Mouse (Mus musculus) kidney, postnatal 14 days (tissue): ENCODE data around the gene Stk10.
A peak's percentile ranks its signal among the peaks of the same experiment; 100 is the strongest.

Experiments used
- DNase-seq: peaks from one replicate; pipeline ENCODE4 v3.0.0; 2022; ENCODE audit warnings: mixed read lengths

Stk10 gene

DNA sequence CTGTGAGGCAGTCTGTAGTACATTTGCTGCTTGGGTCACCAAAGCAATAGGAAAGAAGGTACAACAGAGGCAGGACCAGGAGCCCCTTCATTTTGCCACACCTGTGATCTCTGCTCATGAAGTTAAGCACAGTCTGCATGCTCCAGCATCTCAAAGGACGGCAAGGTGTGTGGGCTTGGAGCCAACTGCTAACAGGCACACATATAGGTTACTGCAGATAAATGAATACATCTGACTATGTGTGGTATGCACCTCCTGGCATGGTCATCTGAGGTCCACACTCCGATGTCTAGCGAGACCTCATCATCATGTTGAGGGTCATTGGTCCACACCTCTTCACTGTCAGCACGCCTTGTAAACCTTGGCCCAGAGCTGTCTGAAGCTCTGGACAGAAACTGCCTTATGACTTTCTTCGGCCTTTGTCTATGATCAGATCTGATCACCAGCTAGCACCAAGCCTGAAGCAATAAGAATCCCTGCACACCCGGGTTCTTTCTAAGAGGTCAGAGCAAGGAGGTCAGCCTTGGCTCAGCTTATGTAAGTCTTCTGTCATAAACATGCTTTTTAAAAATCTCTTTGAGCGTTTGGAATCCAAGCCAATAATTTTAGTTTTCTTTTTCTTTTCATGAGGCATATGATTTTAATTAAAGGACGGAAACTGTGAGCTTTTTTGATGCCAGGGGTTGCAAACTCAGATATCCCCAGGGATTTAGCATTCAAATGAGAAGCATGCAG lies 105.6 kb downstream of the Stk10 start:
- peak; percentile 20 for DNase-seq

DNA sequence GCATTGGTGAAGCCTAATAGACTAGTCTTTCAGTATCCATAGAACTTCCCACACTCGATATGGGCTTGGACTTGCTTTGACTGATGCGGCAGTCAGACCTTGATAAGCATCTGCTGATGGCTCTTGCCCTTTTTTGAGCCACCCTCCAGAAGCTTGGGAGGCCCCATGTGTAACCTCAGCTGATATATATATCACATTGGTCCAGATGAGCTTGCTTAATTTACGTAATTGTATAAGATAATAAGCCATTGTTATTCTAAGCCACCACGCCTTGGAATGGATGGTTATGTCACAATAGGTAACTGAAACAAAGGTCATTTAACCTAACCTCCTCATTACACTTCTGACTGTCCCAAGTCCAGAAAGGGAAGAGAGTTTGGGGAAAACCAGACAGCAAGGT lies 107.5 kb downstream of the Stk10 start:
- DNase-seq: no peak

DNA sequence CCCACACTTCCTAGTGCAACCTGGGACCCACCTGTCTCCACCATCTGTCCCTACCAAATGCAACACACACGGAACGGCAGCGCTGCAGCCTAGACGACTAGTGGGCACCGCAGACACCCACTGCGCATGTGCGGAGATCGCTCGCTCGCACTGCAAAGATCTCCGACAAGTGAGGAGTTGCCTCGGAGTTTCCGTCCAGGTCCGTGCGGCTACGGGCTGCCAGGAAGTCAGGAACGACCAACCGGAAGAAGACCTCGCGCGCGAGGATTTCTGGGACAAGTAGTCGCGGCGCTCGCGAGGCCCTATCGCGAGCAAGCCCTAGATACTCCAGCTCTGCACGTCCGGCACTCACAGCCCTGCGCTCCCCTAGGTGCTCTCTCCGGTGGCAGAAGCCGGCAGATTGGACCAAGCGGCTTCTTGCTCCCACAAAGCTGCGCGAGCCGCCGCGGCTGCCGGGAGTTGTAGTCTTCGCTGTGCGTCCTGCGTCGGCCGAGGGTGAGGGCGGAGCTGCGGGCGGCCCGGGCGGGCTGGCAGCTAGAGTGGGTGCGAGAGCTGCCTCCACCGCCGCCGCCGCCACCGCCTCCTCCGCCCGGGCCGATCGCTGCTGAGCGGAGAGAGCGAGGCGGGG lies 109.3 kb downstream of the Stk10 start, which contains the start of gene Fbxw11:
Gene Fbxw11, plus strand, starts transcription at position 476 of the 628 bp plus-strand sequence.
- peak; percentile 97 for DNase-seq

DNA sequence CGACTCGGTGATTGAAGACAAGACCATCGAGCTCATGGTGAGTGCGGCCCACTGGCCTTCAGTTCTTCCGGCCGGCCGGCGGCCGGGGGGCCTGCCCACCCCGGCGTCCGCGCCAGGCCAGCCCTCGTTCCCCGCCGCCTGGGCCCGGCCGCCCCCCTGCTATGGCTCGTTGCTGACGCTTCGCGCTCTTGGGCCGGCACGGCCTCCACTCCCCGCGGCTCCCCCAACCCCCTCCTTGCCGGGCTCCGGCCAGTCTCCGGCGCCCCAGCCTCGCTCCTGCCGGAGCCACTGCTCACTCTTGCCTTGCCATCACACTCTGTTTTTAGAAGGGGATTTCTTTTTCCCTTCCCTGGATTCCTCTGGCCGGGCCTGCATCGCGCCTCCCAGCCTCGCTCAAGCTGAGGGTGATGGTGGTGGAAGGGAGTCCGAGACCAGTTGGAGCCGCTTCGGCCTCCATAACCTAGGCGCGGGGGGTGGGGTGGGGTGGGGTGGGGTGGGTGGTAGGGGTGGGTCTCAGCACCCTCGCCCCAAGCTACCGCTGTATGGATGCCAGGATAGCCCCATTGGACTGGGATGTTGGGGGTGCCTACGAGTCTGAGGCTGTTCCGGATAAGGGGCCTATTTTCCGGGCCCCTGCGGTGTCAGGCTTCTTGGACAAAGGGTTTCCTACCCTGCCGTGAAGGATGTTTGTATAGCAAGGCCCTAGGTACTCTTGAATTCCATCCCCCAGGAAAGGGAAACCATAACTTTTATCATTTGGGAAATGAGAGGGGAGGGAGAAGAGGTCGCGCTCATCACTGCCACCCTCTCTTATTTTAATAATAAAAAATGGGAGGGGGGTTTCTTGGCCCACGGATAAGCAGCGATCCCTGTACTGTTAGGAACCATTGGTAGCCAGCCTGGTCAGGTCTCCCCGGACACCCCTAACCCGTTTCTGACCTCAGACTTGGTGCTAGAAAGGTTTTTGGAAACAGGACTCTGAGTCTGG lies 110.1 kb downstream of the Stk10 start:
- no peak for DNase-seq

DNA sequence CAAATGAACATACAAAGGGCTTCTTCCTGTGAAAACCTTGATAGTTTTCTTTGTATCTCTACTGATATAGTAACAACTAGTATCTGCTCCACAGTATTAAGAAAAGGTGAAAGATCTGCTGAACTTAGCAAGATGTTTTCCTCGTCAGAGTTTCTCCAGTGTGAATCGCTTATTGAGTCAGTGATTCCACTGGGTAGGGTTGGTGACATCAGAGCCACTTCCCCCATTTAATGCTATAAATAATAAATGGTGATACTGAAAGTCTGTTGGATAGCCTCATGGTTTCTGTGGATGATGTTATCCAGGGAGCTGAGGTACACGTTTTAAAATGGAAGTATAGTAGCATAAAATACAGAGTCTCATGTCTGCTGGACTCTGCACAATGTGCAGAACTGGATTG lies 110.9 kb downstream of the Stk10 start:
- no peak for DNase-seq

DNA sequence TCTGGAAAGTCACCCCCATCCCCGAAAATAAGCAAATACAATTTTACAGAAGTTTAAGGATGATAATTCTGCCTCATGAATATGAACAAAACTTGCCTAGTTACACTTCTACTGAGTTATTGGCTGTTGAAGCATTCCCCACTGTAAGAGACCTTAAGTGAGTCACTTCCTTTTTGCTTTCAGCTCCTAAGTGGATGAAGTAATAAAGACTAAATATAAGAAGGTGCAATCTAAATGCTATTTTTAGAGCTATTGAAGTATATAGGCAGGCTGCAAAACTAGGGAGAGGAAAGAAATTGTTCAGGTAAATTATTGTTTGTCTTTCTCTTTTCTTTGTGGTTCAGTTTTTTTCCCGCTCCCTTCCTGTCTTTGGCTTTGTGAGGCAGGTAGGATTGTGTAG lies 114.2 kb downstream of the Stk10 start:
- no peak for DNase-seq

DNA sequence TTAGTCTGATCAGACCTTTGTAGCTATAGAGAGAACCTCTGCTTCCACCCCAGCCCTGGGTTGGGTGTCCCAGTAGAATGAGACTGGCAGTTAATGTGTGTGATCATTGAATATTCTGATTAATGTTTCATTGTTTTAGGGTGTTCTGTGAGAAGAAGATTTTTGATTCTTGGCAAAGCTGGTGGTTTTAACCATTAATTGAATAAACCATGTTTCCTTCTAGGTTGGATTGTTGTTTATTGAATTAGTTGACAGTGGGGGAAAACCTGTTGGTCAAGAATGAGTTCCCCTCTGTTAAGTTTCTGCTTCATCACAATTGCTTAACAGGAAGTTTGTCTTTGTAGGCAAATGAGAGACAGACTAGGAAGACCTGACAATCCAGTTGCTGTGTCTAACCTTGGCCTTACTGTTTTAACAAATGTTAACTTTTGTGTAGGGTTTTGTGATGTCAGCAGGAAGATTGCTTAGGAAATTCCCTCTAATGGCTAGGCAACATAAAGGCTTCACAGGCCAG lies 117.2 kb downstream of the Stk10 start:
- no peak for DNase-seq

DNA sequence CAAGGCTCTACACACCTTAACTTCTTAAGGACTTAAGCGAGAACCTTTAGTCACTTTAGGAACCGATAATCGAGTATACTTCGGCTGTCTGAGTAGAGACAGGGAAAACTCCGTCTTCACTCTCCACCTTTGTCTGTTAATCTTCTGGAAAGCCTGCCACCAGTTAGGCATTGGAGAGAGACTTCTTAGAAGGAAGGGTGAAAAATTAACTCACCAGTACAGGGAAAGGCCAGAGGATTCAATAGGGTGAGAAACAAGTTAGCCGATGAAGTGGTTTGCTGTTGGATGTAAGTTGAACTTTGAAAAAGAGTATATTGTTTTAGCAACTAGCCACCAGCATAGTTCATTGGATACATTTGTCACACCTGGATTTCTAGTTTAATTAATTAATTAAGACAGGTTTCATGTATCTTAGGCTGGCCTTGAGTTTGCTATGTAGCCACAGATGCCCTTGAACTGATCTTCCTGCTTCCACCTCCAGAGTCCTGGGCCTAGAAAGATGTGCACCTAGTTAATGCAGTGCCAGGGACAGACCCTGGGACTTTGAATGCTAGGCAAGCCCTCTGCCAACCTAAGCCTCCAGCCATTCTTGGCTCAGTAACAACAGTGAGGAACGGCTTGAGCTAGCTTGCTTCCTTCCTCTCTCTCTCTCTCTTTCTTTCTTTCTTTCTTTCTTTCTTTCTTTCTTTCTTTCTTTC lies 117.9 kb downstream of the Stk10 start:
- DNase-seq: peak; percentile 39

DNA sequence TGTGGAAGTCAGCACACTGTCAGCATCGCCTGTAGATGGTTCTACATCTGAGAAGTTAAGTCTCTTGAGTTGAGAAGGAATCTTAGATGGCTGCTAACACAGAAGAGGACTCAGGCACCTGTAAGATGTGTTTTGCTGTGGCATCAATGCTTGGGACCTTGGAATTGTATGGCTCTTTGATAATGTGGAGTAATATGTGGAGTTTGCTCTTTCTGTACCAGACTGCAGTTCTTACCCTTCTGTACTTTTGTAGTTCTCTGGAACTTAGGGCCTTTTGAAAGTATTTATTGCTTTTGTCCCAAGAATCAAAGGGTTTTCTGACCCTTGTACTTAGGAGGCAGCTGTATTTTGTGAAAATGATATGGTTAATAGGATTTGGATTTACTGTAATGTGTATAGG lies 118.6 kb downstream of the Stk10 start:
- no peak for DNase-seq

DNA sequence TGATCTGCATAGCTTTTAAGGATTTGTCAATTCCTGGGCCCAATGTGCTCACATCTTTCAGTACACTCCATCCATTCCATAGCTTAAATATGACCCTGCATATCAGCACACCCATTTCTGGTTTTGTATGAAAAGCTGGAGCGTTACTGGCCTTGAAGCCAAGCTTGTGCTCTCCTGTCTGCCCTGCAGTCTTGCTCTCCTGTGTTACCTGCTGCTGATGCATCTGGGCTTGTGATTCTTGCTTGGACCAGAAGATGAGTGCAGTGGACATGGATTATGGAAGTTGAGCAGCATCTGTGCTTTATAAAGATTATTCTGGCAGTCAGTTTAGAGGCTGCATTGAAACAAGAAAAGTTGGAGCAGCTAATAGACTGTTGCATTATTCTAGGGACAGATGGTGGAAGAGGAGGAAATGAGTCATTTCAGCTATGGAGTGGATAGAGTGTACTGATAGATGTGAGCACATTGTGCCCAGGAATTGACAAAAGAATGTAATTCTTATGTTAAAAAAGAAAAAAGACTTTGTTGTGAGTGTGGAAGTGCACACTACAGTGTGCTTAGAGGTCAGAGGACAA lies 129.1 kb downstream of the Stk10 start:
- no peak for DNase-seq

DNA sequence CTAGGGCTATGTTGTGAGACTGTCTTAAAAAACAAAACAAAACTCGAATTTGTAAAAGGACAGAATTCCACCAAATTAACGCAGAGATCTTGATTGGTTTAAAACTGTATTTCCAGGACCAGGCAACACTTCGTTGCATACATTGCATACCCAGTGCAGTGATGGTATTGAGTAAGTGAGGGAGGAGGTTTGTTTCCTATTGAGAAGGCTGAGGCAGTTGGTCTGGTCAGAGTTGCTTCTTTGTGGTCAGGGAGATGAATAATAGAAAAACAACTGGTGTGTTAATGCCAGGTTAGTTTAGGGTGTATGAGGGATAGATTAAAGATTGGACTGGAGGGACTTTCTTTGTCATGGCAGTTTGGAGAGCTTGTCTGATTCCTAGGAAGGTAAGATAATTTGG lies 132.5 kb downstream of the Stk10 start:
- no peak for DNase-seq

DNA sequence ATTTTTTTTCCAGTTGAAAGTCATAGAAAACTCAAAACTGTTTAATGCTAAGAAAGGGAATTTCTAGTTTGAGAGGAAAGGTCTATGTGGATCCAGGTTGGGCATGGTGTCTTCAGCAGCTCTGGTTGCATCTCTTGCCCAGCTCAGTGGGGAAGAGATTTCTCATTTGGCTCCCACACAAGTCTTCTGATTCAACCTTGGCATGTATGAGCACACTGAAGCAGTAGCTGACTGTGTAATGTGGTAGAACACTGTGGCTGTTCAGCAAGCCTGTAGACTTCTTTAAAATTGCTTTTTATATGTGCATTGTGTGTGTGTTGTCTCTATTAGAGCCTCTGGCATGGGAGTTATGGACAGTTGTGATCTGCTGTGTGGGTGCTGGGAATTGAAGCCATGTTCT lies 133.9 kb downstream of the Stk10 start:
- no peak for DNase-seq

DNA sequence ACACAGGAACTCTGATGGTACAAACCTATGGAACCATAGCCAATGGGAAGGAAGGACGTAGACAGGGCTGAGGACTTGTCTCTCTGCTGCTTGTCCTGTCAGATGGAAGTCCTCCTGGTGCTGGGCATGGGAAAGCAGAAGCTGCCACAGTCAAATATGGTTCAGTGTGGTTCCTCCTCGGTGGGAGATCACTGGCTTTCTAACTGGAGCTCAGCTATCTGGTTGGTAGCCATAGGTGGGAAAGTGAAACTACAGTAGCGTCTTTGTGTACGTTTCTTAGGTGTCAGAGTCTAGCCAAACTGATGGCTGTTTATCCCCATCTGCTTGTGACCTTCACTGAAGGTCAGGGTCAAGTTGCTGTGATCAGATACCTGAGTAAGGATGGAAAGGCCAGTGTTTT lies 138.4 kb downstream of the Stk10 start:
- no peak for DNase-seq
